Mouse (Mus musculus) neural tube, embryonic 13.5 days (tissue): Measurements from ENCODE around the gene Ptgfrn. TPM values are rescaled to one million over a fixed set of nuclear protein-coding genes. Genes with fewer than 3 reads are reported as not detected.
A peak's percentile ranks its signal among the peaks of the same experiment; 100 is the strongest.

Experiments used
- ATAC-seq: fragments of 200-750 bp; cut with Nextera tagmentation; 2 replicates; pipeline ENCODE4 v1.8.0; 2017; ENCODE audit warnings: low read depth, mild to moderate bottlenecking, moderate TSS enrichment, moderate library complexity
- H3K27ac ChIP-seq: fragments of 300-500 bp; sonication (generic); replicated peaks from 2 replicates; pipeline ENCODE4 v1.5.1; 2015; ENCODE audit warnings: moderate library complexity, mild to moderate bottlenecking, inconsistent platforms
- H3K27me3 ChIP-seq: fragments of 300-500 bp; sonication (generic); 2 replicates; pipeline ENCODE4 v1.6.1; 2015; ENCODE audit warnings: mild to moderate bottlenecking, inconsistent platforms
- H3K36me3 ChIP-seq: fragments of 300-500 bp; sonication (generic); 2 replicates; pipeline ENCODE4 v1.6.1; 2015; ENCODE audit warnings: mild to moderate bottlenecking, inconsistent platforms
- H3K4me1 ChIP-seq: fragments of 300-500 bp; sonication (generic); replicated peaks from 2 replicates; pipeline ENCODE4 v1.6.1; 2015; ENCODE audit warnings: inconsistent platforms
- H3K4me2 ChIP-seq: fragments of 300-500 bp; sonication (generic); 2 replicates; pipeline ENCODE4 v1.6.1; 2015; ENCODE audit warnings: inconsistent platforms, mild to moderate bottlenecking, moderate library complexity
- H3K4me3 ChIP-seq: fragments of 300-500 bp; sonication (generic); 2 replicates; pipeline ENCODE4 v1.5.1; 2015; ENCODE audit warnings: mild to moderate bottlenecking, inconsistent platforms
- H3K9ac ChIP-seq: fragments of 300-500 bp; sonication (generic); 2 replicates; pipeline ENCODE4 v1.6.1; 2015; ENCODE audit warnings: moderate library complexity, mild to moderate bottlenecking, inconsistent platforms
- H3K9me3 ChIP-seq: fragments of 300-500 bp; sonication (generic); 2 replicates; pipeline ENCODE4 v1.6.1; 2016; ENCODE audit warnings: inconsistent platforms
- WGBS: fragments of 180-500 bp; shearing (Covaris S2); methylation state at CpG from one replicate; pipeline ENCODE4 v1.1.7; 2015; 5-methylcytosine and 5-hydroxymethylcytosine counted together
- polyA plus RNA-seq: library from polyadenylated mRNA; unstranded; fragments of >200 nt; fragmentation: Nextera tagmentation; extraction: Ambion mirVana; gene quantifications from 2 replicates; pipeline ENCODE4 v1.2.1, GENCODE M21; 2015

Ptgfrn gene
- polyA plus RNA-seq, 1 experiment from 2014 or later = 3.5 TPM

DNA sequence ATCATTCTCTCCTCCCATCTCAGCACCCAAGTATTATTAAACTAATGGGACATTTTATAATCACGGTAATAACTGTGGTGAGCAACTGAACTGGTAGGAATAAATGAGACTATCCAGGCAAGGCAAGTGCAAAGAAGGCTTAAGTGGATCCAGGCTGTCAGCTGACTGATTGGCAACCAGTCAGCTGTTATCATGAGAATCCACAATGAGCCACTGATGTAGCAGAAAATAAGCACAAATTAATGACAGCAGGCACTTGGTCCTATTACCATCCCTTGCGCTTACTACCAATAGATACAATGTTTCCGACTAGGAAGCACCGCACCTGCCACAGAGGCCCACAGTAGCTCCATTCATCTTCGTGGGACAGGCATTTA lies 2.4 kb upstream of the Ptgfrn start:
- 83% methylated on average over 5 of the region's 5 CpGs for WGBS
- ATAC-seq = no peak
- Histone ChIP-seq H3K4me2 (no peak overlapping the region), H3K36me3 (no peaks in the 10 kb centered on the region), H3K27ac (no peak overlapping the region), H3K4me3 (no peak overlapping the region), H3K4me1 (peaks cover 48% of the 10 kb centered on the region), H3K9ac (no peak overlapping the region), H3K9me3 (no peaks in the 10 kb centered on the region), H3K27me3 (peaks cover 4% of the 10 kb centered on the region)

DNA sequence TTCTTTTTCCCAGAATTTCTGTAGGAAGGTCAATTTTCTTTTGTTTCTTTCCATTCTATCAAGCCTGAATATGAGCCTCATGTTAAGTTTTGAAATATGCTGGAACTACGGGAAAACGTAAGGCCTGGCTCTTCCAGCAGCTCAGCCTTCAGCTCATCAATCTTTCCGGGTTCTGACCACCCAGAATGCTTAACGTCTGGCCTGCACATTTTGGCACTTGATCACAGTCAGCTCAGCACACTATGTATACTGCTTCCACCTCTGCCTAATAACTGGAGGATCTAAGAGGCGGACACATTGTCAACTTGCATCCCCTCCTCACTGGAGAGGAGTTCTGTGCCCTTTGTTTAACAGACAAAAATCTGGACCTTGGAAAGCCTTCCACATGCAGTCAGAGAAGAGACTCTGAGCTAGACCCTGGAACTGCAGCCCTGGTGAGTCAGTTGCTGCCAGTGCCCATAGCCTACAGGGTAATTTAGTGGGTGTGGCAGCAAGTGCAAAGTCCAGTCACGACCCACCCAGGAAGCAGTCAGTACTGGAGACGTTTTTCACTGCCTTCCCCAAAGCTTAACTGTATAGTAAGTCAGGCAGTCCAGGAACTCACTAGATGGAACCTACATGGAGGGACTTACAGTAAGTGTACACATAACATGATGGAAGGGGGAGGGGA lies 1.9 kb upstream of the Ptgfrn start:
- H3K27me3 ChIP-seq = peaks cover 4% of the 10 kb centered on the region
- H3K9ac ChIP-seq = no peak overlapping the region
- no peak overlapping the region for H3K27ac ChIP-seq
- peaks cover 53% of the 10 kb centered on the region for H3K4me1 ChIP-seq
- H3K9me3 ChIP-seq = no peaks in the 10 kb centered on the region
- H3K4me3 ChIP-seq = no peak overlapping the region
- no peak overlapping the region for H3K4me2 ChIP-seq
- ATAC-seq = no peak
- H3K36me3 ChIP-seq = no peaks in the 10 kb centered on the region
- WGBS = 27% methylated on average over 7 of the region's 7 CpGs

DNA sequence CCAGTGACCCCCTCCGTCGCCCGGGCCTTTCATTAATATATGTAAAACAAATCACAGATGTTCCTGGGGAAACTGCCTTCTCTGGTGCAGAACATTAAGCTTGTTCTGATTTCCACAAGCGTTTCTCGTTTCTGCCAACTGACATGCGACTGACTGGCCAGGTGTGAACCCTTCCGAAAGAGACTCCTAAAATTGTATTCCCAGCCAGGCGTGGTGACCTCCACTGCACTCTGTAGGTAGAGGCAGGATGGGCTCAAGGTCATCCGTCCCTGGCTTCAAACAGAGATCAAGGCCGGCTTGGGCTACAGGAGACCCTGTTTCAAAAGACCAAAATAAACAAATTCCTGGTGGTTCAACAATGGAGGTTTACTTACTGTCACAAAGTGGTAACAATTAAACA lies 1.2 kb upstream of the Ptgfrn start:
- Histone ChIP-seq H3K4me3 (no peak overlapping the region), H3K4me2 (no peak overlapping the region), H3K9me3 (no peaks in the 10 kb centered on the region), H3K36me3 (no peaks in the 10 kb centered on the region), H3K27ac (0 out of 2 replicates have a peak overlapping the region, but pooled peaks have one; percentile 20), H3K4me1 (peaks cover 53% of the 10 kb centered on the region), H3K9ac (no peak overlapping the region), H3K27me3 (peaks cover 4% of the 10 kb centered on the region)
- 45% methylated on average over 10 of the region's 10 CpGs for WGBS
- no peak for ATAC-seq

DNA sequence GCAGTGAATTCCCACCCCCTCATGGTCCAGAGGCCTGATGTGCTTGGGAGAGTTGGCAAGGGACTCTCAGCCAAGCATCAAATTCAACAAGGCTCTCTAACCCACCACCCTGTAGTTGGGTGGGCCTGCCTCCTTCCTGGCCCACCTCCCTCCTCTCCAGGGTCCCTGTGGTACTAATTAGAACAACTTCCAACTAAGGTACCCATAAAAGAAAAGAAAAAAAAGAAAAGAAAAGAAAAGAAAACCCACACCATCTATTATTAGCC lies 693 bp upstream of the Ptgfrn start:
- H3K4me3 ChIP-seq = peak overlapping the region; percentile 76
- peaks cover 56% of the 10 kb centered on the region for H3K4me1 ChIP-seq
- H3K27me3 ChIP-seq = peaks cover 4% of the 10 kb centered on the region
- H3K4me2 ChIP-seq = peak overlapping the region; percentile 97
- peak overlapping the region; percentile 91; the same call in 1 of the 2 replicates for H3K9ac ChIP-seq
- no peak for ATAC-seq
- no peaks in the 10 kb centered on the region for H3K36me3 ChIP-seq
- 0 out of 2 replicates have a peak overlapping the region, but pooled peaks have one; percentile 62 for H3K27ac ChIP-seq
- no peaks in the 10 kb centered on the region for H3K9me3 ChIP-seq

DNA sequence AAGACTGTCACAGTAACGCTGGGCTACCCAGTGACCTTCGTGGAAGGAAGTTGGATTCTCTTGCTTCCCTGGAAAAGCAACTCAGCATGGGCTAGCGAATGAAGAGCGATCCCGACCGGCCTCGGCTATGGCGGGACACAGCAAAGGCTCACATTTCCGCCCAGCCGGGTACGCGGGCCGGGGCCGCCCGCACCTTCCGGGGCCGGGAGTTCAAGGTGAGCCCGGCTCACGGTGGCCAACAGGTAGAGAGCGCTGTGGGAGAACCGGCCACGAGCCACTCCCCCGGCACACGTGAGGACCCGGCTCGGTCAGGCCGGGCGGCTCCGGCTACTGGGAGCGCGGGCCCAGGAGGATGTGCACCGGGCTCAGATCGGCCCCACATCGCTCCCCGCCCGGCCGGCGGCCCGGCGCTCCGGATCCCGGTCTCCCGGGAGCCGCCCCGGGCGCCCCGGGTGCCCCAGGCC lies 488 bp downstream of the Ptgfrn start:
- Histone ChIP-seq H3K4me2 (peak overlapping the region; percentile 97), H3K4me3 (peak overlapping the region; percentile 76), H3K9me3 (no peaks in the 10 kb centered on the region), H3K4me1 (peaks cover 67% of the 10 kb centered on the region), H3K27me3 (peaks cover 4% of the 10 kb centered on the region), H3K9ac (peak overlapping the region; percentile 91), H3K27ac (peak overlapping the region; percentile 62), H3K36me3 (no peaks in the 10 kb centered on the region)
- under 1% methylated on average over 37 of the region's 47 CpGs for WGBS
- peak; percentile 75 for ATAC-seq

DNA sequence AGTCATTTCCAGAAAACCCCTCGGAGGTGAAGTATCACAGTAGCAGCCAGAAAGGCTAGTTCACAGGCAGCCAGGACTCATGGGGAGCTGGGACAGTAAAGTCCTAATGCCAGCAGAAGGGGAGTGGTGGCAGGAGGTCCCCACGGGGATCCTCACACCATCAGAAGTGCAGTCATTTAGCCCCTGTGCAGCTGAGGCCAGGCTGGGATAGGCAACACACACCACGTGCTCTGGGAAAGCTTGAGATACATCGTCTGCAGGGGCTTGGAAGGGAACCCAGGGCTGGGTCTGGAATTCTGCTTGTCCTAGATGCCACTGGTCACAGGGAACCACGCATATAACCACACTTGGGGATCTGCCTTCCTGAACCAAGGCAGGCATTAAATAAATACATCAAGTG lies 1.2 kb downstream of the Ptgfrn start:
- no peak for ATAC-seq
- 12% methylated on average over 5 of the region's 5 CpGs for WGBS
- H3K9ac ChIP-seq = peak overlapping the region; percentile 91
- no peaks in the 10 kb centered on the region for H3K36me3 ChIP-seq
- H3K4me2 ChIP-seq = peak overlapping the region; percentile 97
- peaks cover 4% of the 10 kb centered on the region for H3K27me3 ChIP-seq
- no peaks in the 10 kb centered on the region for H3K9me3 ChIP-seq
- peaks cover 70% of the 10 kb centered on the region for H3K4me1 ChIP-seq
- peak overlapping the region; percentile 76 for H3K4me3 ChIP-seq
- peak overlapping the region; percentile 62 for H3K27ac ChIP-seq

DNA sequence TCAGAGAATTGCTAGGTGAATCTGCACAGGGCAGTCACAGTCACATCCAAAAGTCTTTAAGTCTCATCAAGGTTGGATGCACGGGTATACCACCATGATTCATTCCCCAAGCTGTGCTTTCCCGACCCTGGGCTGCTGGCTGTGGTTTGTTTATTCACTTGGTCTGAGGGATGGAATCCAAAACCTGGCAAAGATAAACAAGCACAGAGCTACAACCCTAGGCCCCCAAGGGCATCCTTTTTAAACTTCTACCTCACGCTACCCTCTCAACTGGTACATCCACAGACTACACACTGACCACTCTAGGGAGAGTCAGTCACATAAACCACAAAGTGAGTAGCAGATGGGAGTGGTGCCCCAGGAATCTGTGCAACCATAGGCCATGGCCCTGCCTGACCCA lies 1.8 kb downstream of the Ptgfrn start:
- H3K27ac ChIP-seq = no peak overlapping the region
- ATAC-seq = no peak
- peaks cover 70% of the 10 kb centered on the region for H3K4me1 ChIP-seq
- peaks cover 4% of the 10 kb centered on the region; the same call in 1 of the 2 replicates for H3K27me3 ChIP-seq
- H3K9me3 ChIP-seq = no peaks in the 10 kb centered on the region
- H3K4me2 ChIP-seq = peak overlapping the region; percentile 97
- peak overlapping the region; percentile 91; the same call in 1 of the 2 replicates for H3K9ac ChIP-seq
- no peaks in the 10 kb centered on the region for H3K36me3 ChIP-seq
- peak overlapping the region; percentile 76; the same call in 1 of the 2 replicates for H3K4me3 ChIP-seq
- 61% methylated on average over 3 of the region's 3 CpGs for whole genome bisulfite sequencing

DNA sequence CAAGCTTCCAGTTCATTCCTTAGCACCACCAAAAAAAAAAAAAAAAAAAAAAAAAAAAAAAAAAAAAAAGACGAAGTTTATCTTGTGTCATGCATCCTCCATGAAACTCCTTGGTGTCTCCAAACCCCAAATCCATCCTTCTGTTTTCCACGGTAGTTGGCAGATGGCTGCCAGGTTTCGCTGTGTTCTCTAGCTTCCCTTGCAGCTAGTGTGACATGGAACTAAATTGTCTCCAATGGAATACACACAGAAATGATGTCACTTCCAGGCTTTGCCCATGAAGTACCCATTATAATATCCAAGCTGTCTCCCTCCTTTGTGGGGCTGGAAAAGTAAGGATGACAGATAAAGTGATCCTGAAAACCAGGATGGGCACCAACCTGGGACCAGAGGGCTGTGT lies 3.8 kb downstream of the Ptgfrn start:
- H3K27ac ChIP-seq = no peak overlapping the region
- no peaks in the 10 kb centered on the region for H3K36me3 ChIP-seq
- no peaks in the 10 kb centered on the region for H3K9me3 ChIP-seq
- WGBS = 90% methylated on average over 3 of the region's 3 CpGs
- H3K9ac ChIP-seq = no peak overlapping the region
- ATAC-seq = no peak
- peaks cover 4% of the 10 kb centered on the region; the same call in 1 of the 2 replicates for H3K27me3 ChIP-seq
- peaks cover 60% of the 10 kb centered on the region for H3K4me1 ChIP-seq
- no peak overlapping the region for H3K4me3 ChIP-seq
- H3K4me2 ChIP-seq = no peak overlapping the region

DNA sequence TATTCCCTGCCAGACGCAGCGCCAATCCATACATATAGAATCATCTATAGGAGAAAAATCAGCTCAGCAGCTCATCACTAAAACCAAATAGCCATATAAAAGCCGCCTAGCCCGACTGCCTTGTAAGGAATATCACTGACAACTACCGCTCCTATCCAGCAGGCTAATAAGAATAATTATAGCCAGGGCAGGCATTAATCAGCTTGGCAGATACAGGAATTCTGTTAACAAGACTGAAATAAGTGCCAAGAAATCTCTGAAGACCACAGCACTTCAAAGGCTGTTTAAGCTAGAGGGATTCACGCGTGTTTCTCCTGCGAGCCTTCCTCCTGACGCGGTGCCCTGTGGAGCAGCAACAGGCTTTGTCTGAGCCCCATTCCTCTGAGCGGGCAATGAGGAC lies 4.6 kb downstream of the Ptgfrn start:
- peak overlapping the region; percentile 38; the same call in 1 of the 2 replicates for H3K27ac ChIP-seq
- H3K4me1 ChIP-seq = peaks cover 51% of the 10 kb centered on the region
- no peaks in the 10 kb centered on the region for H3K9me3 ChIP-seq
- no peaks in the 10 kb centered on the region for H3K36me3 ChIP-seq
- H3K9ac ChIP-seq = 0 out of 2 replicates have a peak overlapping the region, but pooled peaks have one; percentile 13
- ATAC-seq = no peak
- H3K27me3 ChIP-seq = no peaks in the 10 kb centered on the region
- H3K4me3 ChIP-seq = no peak overlapping the region
- 75% methylated on average over 11 of the region's 11 CpGs for WGBS
- H3K4me2 ChIP-seq = no peak overlapping the region

DNA sequence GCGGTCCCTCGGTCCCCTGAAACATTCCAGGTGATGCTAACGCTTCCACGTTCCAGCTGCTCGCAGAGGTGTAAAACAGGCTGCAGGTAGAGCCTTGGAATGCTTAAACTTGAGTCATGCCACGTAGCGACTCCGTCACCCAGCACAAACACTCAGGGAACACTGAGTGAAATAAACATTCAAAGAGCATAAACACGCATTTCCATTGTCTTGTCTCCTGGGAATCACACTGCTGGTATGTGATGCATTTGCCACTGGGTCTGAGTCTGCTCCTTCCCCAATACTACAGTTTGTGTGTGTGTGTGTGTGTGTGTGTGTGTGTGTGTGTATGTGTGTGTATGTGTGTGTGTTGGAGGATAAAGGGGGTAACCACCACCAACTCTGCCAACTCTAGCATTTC lies 5.2 kb downstream of the Ptgfrn start:
- H3K4me2 ChIP-seq = no peak overlapping the region
- no peaks in the 10 kb centered on the region for H3K9me3 ChIP-seq
- ATAC-seq = no peak
- H3K4me3 ChIP-seq = no peak overlapping the region
- H3K27me3 ChIP-seq = no peaks in the 10 kb centered on the region
- 84% methylated on average over 9 of the region's 9 CpGs for WGBS
- no peak overlapping the region for H3K9ac ChIP-seq
- no peak overlapping the region for H3K27ac ChIP-seq
- H3K4me1 ChIP-seq = peaks cover 49% of the 10 kb centered on the region
- H3K36me3 ChIP-seq = no peaks in the 10 kb centered on the region

DNA sequence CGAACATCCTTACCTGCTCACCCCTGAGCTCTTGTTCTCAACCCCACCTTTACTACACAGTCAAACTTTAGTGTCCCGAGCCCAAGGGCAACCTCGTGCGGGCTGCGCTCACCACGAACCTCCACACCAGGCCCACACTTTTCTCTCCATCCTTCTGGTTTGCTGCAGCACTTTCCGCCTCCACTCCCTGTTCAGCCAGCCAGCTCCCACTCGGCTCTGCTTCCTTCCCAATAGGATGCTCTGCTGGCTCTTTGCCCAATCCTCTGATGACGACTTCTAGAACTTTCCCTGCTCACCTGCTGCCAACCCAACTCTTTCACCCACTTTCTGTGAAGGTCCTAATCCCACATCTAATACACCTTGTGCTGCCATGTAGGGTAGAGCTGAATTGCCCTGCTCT lies 6.3 kb downstream of the Ptgfrn start:
- Histone ChIP-seq H3K9me3 (no peaks in the 10 kb centered on the region), H3K4me3 (no peak overlapping the region), H3K27me3 (no peaks in the 10 kb centered on the region), H3K9ac (no peak overlapping the region), H3K36me3 (no peaks in the 10 kb centered on the region), H3K4me2 (no peak overlapping the region), H3K27ac (no peak overlapping the region), H3K4me1 (peaks cover 45% of the 10 kb centered on the region)
- WGBS = 91% methylated on average over 9 of the region's 9 CpGs
- ATAC-seq = no peak

DNA sequence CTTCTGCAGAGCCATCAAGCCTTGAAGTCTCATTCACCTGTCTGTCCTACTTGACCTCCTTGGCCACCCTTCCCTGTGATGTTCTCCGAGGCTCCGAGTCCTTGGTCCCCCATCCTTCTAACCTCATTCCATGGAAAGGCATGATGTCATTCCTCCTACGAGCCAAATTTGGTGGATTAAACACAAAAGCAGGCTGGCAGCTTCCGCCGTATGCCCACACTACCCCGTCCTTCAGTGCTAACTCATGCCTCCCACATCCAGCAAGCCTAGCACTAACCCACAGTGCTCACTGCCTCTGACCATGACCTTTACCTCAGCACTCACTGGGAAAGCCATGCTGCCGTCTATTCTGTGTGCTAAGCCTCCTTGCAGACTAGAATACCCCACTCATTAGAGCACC lies 8.0 kb downstream of the Ptgfrn start:
- H3K4me1 ChIP-seq = peaks cover 34% of the 10 kb centered on the region
- no peak overlapping the region for H3K27ac ChIP-seq
- H3K4me2 ChIP-seq = no peak overlapping the region
- H3K9me3 ChIP-seq = no peaks in the 10 kb centered on the region
- no peaks in the 10 kb centered on the region for H3K36me3 ChIP-seq
- no peak overlapping the region for H3K9ac ChIP-seq
- WGBS = 92% methylated on average over 7 of the region's 7 CpGs
- H3K27me3 ChIP-seq = no peaks in the 10 kb centered on the region
- ATAC-seq = no peak
- H3K4me3 ChIP-seq = no peak overlapping the region

DNA sequence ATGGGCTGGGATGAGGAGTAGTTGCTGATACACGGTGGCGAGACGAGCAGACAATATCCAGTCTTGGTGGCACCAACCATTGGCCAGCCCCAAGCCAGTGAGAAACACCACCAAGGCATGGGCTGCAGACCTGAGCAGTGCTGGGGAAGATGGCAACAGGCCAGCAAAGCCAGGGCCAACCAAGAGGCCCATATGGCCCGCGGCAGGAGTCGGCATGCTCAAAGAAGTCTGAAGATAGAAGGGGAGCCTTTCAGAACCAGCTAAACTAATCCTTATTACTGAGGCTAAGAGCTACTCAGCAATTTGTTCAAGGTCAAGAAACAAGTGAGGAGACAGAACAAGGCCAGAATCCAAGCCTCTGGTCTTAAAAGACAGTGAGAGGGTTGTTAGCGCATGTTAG lies 8.9 kb downstream of the Ptgfrn start:
- Histone ChIP-seq H3K4me1 (peaks cover 28% of the 10 kb centered on the region), H3K27me3 (no peaks in the 10 kb centered on the region), H3K27ac (no peak overlapping the region), H3K9ac (no peak overlapping the region), H3K4me2 (no peak overlapping the region), H3K4me3 (no peak overlapping the region), H3K9me3 (no peaks in the 10 kb centered on the region), H3K36me3 (no peaks in the 10 kb centered on the region)
- 90% methylated on average over 7 of the region's 7 CpGs for WGBS
- ATAC-seq = no peak
